Mouse (Mus musculus): ENCODE results near the gene Cog7. TPM values are rescaled to one million over a fixed set of nuclear protein-coding genes. Genes with fewer than 3 reads are reported as not detected.

Gene Cog7
- polyA plus RNA-seq (2011; ENCODE audit: insufficient read length, low read depth, missing spikeins), result 14.0 and 16.3 TPM in 2 replicates

DNA sequence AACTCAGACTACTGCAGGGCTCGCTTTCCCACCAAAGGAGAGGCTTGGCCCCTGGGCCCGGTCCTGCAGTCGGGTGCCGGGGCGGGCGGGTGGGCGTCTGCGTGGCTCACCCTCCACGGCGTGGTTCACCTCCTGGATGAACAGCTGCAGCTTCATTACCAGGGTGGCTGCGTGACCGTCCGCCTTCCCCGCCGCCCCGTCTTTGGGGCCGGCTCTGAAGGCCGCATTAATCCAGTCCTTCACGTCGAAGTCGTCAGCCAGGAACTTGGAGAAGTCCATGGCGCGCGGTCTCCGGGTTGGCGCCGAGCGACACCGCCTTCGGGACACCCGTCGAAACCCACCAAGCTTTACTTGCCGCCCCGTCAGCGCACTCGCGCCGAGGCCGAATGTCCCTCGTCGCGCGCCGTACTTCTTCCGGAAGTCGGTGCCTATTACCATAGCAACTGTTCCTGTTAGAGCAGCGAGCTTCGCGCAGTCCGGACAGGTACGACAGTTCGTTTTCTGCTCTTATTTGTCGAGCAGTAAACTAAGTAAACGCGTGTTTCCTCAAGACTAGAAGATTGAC is at the start of gene Cog7:
Gene Cog7 (minus strand): TSS at position 405 of the 565 bp plus-strand sequence.
- TF ChIP-seq CTCF (IDR thresholded peaks at IDR 0.05; ENCODE audit: borderline replicate concordance, insufficient read depth, low read length) (no peak), POLR2A (IDR thresholded peaks at IDR 0.05; ENCODE audit: low read depth, low read length) (peak; percentile 57)
- Histone ChIP-seq H3K27ac (ENCODE audit: insufficient read depth, low read length) (no peak within 1 kb of the TSS), H3K4me1 (ENCODE audit: control insufficient read depth, insufficient read depth, low read length) (no peaks in the 10 kb centered on the region), H3K4me3 (ENCODE audit: insufficient read depth, low read length) (peak within 1 kb of the TSS; percentile 66)

DNA sequence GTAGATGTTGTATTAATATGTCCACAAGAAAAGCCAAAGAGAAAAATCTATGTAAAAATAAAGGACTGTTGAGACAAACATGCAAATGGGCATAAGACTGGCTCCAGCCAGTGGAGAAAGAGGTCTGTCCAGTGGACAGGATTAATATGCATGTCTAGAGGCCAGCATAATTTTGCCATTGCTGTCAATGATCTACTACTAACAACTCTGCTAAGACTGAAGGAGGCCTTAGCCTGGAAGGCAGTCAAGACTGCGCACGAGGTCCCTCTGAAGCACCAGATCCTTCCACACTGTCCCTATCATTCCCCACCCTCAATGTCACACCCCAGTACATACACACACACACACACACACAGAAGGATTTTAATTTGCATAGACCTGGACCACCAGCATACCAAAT is 40.6 kb upstream of the Cog7 start:
- Histone ChIP-seq H3K4me3 (ENCODE audit: insufficient read depth, low read length) (no peak overlapping the region), H3K4me1 (ENCODE audit: control insufficient read depth, insufficient read depth, low read length) (no peaks in the 10 kb centered on the region; the same call in 1 of the 2 replicates), H3K27ac (ENCODE audit: insufficient read depth, low read length) (no peak overlapping the region)
- TF ChIP-seq POLR2A (IDR thresholded peaks at IDR 0.05; ENCODE audit: low read depth, low read length) (no peak), CTCF (IDR thresholded peaks at IDR 0.05; ENCODE audit: borderline replicate concordance, insufficient read depth, low read length) (no peak)

- Histone ChIP-seq H3K4me3 (ENCODE audit: insufficient read depth, low read length) (peak within 1 kb of the TSS; percentile 80), H3K4me1 (ENCODE audit: control insufficient read depth, insufficient read depth, low read length) (peaks cover 5% of the 10 kb centered on the region), H3K27ac (ENCODE audit: insufficient read depth, low read length) (peak within 1 kb of the TSS; percentile 48)
- TF ChIP-seq CTCF (IDR thresholded peaks at IDR 0.05; ENCODE audit: borderline replicate concordance, insufficient read depth, low read length) (no peak), POLR2A (IDR thresholded peaks at IDR 0.05; ENCODE audit: low read depth, low read length) (peak; percentile 98)
Observed at GRCm38 (mm10) chr7:122020667-122021354, 39.3 kb upstream of the Cog7 start, which contains the start of gene Gga2. TSS of gene Gga2 (minus strand) at chr7:122021222.

- Histone ChIP-seq H3K4me1 (ENCODE audit: control insufficient read depth, insufficient read depth, low read length) (peaks cover 11% of the 10 kb centered on the region), H3K27ac (ENCODE audit: insufficient read depth, low read length) (no peak overlapping the region), H3K4me3 (ENCODE audit: insufficient read depth, low read length) (peak overlapping the region; percentile 80)
- TF ChIP-seq POLR2A (IDR thresholded peaks at IDR 0.05; ENCODE audit: low read depth, low read length) (no peak), CTCF (IDR thresholded peaks at IDR 0.05; ENCODE audit: borderline replicate concordance, insufficient read depth, low read length) (no peak)
Observed at GRCm38 (mm10) chr7:122020273-122020666, 38.8 kb upstream of the Cog7 start.

- TF ChIP-seq CTCF (IDR thresholded peaks at IDR 0.05; ENCODE audit: borderline replicate concordance, insufficient read depth, low read length), result no peak
- no peak for TF ChIP-seq POLR2A (IDR thresholded peaks at IDR 0.05; ENCODE audit: low read depth, low read length)
- H3K4me3 ChIP-seq (ENCODE audit: insufficient read depth, low read length), result no peak overlapping the region
- H3K4me1 ChIP-seq (ENCODE audit: control insufficient read depth, insufficient read depth, low read length), result peaks cover 18% of the 10 kb centered on the region
- no peak overlapping the region for H3K27ac ChIP-seq (ENCODE audit: insufficient read depth, low read length)
Observed at GRCm38 (mm10) chr7:122018978-122019377, 37.5 kb upstream of the Cog7 start.

DNA sequence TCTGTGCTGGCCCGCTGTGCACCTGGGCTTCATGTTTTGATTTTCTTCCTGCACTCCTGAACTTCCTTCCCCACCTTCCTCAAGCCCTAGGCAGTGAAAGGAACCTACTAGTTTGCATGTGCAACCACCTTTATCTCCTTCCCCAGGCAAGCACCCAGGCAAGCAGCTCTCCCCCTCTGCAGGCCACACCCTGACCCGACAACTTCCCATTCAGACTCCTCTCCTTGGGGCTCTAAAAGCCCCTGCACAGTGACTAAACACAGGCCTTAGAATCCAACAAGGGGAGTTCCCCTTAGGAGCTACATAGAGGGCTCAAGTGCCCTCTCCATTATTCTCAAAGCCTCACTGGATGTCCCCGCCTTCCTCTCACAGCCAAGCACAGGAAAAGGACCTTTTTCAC is 36.7 kb upstream of the Cog7 start:
- Histone ChIP-seq H3K27ac (ENCODE audit: insufficient read depth, low read length) (no peak overlapping the region), H3K4me1 (ENCODE audit: control insufficient read depth, insufficient read depth, low read length) (peaks cover 18% of the 10 kb centered on the region), H3K4me3 (ENCODE audit: insufficient read depth, low read length) (no peak overlapping the region)
- no peak for TF ChIP-seq POLR2A (IDR thresholded peaks at IDR 0.05; ENCODE audit: low read depth, low read length)
- no peak for TF ChIP-seq CTCF (IDR thresholded peaks at IDR 0.05; ENCODE audit: borderline replicate concordance, insufficient read depth, low read length)

DNA sequence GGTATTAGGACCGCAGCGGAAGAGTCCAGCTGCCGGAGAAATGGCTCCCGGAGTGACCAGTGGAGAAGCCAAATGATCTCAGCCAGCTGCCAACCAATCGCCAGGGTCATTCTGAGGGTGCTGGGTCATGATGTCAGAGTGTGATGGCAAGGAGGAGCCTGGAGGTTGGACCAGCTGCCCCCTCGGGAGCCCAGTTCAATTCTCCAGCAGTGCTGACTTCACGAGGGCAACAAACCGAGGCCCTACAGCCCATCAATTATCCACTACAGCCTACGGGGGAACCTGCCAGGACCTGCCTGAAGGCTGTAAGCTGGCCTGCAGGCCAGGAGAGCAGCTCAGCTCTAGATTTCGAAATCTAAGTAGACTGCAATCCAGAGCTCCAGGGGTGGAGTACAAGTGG is 34.2 kb upstream of the Cog7 start:
- Histone ChIP-seq H3K4me1 (ENCODE audit: control insufficient read depth, insufficient read depth, low read length) (peaks cover 18% of the 10 kb centered on the region), H3K4me3 (ENCODE audit: insufficient read depth, low read length) (no peak overlapping the region), H3K27ac (ENCODE audit: insufficient read depth, low read length) (no peak overlapping the region; the same call in 1 of the 2 replicates)
- TF ChIP-seq CTCF (IDR thresholded peaks at IDR 0.05; ENCODE audit: borderline replicate concordance, insufficient read depth, low read length) (no peak), POLR2A (IDR thresholded peaks at IDR 0.05; ENCODE audit: low read depth, low read length) (no peak)

- Histone ChIP-seq H3K27ac (ENCODE audit: insufficient read depth, low read length) (peak overlapping the region; percentile 22; the same call in 1 of the 2 replicates), H3K4me3 (ENCODE audit: insufficient read depth, low read length) (no peak overlapping the region), H3K4me1 (ENCODE audit: control insufficient read depth, insufficient read depth, low read length) (peaks cover 18% of the 10 kb centered on the region)
- no peak for TF ChIP-seq POLR2A (IDR thresholded peaks at IDR 0.05; ENCODE audit: low read depth, low read length)
- TF ChIP-seq CTCF (IDR thresholded peaks at IDR 0.05; ENCODE audit: borderline replicate concordance, insufficient read depth, low read length), result no peak
Observed at GRCm38 (mm10) chr7:122015105-122015504, 33.6 kb upstream of the Cog7 start.

DNA sequence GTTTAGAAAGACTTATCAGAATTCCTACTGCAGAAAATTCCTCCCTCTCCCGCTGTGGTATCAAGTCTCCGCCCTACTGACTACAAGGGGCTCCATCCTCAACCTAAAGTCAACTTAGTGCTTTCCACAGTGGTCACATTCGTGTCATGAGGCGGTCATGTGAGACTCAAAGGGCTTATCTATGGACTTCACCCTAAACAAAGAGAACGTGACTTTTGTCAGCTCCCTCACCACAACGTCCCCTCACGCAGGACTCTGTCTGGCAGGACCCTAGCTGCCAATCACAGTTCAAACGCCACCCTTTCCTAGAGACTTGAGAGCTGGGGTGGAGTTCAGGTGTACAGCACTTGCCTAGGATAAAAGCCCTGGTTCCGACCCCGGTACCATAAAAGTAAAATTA is 31.4 kb upstream of the Cog7 start:
- TF ChIP-seq CTCF (IDR thresholded peaks at IDR 0.05; ENCODE audit: borderline replicate concordance, insufficient read depth, low read length), result no peak
- TF ChIP-seq POLR2A (IDR thresholded peaks at IDR 0.05; ENCODE audit: low read depth, low read length), result no peak
- Histone ChIP-seq H3K4me1 (ENCODE audit: control insufficient read depth, insufficient read depth, low read length) (peaks cover 18% of the 10 kb centered on the region; the same call in 1 of the 2 replicates), H3K4me3 (ENCODE audit: insufficient read depth, low read length) (no peak overlapping the region), H3K27ac (ENCODE audit: insufficient read depth, low read length) (no peak overlapping the region)

DNA sequence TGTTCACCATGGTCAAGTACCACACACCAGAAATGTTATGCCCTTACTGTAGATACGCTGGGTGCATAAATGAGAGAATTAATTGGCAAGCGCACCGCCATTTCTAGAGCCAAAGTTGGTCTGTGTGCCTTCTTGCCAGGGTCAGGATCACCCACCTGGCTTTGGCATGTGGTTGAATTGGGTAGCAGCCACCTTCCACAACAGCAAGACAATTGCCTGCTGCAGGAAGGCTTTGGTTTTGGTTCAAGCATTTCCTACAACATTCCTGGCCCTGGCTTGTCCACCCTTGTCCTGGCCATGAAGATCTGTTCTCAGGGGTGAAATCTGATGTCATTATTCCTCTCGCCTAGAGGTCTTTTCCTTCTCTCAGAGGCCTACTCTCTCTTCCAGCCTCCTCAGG is 30.9 kb upstream of the Cog7 start:
- Histone ChIP-seq H3K4me1 (ENCODE audit: control insufficient read depth, insufficient read depth, low read length) (peaks cover 18% of the 10 kb centered on the region; the same call in 1 of the 2 replicates), H3K4me3 (ENCODE audit: insufficient read depth, low read length) (no peak overlapping the region), H3K27ac (ENCODE audit: insufficient read depth, low read length) (no peak overlapping the region)
- TF ChIP-seq POLR2A (IDR thresholded peaks at IDR 0.05; ENCODE audit: low read depth, low read length) (no peak), CTCF (IDR thresholded peaks at IDR 0.05; ENCODE audit: borderline replicate concordance, insufficient read depth, low read length) (no peak)
